Mouse (Mus musculus): ENCODE results near the gene Ddx51.

DNA sequence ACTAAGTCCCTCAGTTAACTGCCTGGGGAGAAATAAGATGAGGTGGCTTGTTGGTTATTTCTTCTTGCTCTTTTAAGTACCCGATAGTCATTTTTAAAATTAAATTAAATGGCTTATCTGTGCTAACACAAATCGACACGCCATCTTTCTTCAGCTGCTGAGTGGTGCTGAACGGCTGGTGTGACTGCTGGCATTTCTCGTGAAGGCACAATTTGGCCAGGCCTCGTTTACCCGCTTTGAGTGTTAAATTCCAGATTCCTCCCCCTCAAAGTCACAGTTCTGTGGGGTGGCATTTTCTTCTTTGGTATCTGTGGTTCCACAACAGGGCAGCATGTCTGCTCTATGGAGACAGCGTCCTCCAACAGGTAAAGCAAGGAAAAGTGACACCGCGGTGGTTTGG, 25.9 kb upstream of the Ddx51 start:
- TF ChIP-seq EP300 (IDR thresholded peaks at IDR 0.05; ENCODE audit: low read depth) (no peak), CTCF (IDR thresholded peaks at IDR 0.05; ENCODE audit: low read depth) (no peak)

Measured in heart, postnatal 0 days (tissue).